Mouse (Mus musculus) megakaryocyte, embryonic 14.5 days (primary cell): ENCODE results near the gene Adrb1.

Experiments used
- FLI1 ChIP-seq: IDR thresholded peaks from 2 replicates; pipeline ENCODE4 v1.6.1; 2012; ENCODE audit warnings: low read length, inconsistent platforms, mixed read lengths
- GATA1 ChIP-seq: IDR thresholded peaks from 3 replicates; pipeline ENCODE4 v1.6.1; 2012; ENCODE audit warnings: mixed read lengths, low read length, inconsistent platforms, borderline replicate concordance

DNA sequence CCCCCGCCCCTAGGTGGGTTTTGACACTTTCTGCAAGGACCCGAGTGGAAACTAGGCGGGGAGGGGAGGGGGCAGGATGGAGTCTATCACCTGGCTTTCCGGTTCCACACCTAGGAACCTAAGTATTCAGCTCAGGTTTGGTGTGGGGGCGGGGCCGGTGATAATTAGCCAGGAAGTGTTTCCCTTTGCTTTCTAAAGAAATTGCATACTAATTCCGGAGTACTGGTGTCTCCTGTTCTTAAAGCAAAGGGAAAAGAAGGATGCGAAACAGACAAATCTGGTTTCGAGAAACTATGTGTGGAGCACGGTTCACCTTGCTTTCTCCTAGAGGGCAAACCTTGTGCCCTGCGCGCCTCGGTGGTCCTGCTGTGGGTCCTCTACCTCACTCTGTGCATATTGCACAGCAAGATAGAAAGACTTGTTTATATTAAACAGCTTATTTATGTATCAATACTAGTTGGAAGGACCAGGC lies 2.2 kb downstream of the Adrb1 start:
- TF ChIP-seq FLI1: no peak
- TF ChIP-seq GATA1: no peak
